10 mouse cellular contexts compared by ENCODE assay signal in genomic region chr1:189364188-189364587, GRCm38 (mm10). TPM values are rescaled to one million over a fixed set of nuclear protein-coding genes. Genes with fewer than 3 reads are reported as not detected.
DNase-seq lines count a peak whose midpoint lies in the region.
"Had no signal": no experiment of that assay in that cellular context is flagged by ENCODE, and none has a peak within 500 bp of the region (broad histone marks: within the 10 kb centered on the region; RNA-seq: fewer than 3 reads in every experiment).

No protein-coding gene starts in this region.

- intact Hi-C loops in heart, postnatal 36 days (cut with DNase I), result no loop called here

- peak; percentile 24 for DNase-seq in heart, adult 11 months
- DNase-seq in heart, postnatal 36 days, result no peak
- DNase-seq in urinary bladder, postnatal 14 days (ENCODE audit: low spot score), result peak; percentile 12
- no peak for DNase-seq in urinary bladder, postnatal 36 days (ENCODE audit: low spot score in 2 of 2)
- peak; percentile 71 for DNase-seq in lung, postnatal 25 days (ENCODE audit: low spot score)
- DNase-seq in ovary, postnatal 36 days (ENCODE audit: low spot score), result no peak
- no peak for DNase-seq in neural tube, embryonic 10.5 days (ENCODE audit: extremely low spot score, low spot score)
- DNase-seq: adrenal gland, postnatal 36 days; cerebellum, adult 9-10 months; thymus, postnatal 14 days had no signal

RNA-seq across cellular contexts. Expression of gene Kcnk2, which starts 37.9 kb away (rescaled TPM):
- 1 to 10 TPM; 1.7 to 2.6 TPM for total RNA-seq in heart, postnatal 36 days (2021)

Comparison
In these comparisons a context has a peak if more than half of its experiments do, and no peak if none do; other contexts are left out.
1. DNase-seq: peak in heart, adult 11 months (single experiment), urinary bladder, postnatal 14 days (single experiment) and lung, postnatal 25 days (single experiment); none in heart, postnatal 36 days (0 of 2), urinary bladder, postnatal 36 days (0 of 2), ovary, postnatal 36 days (single experiment) and neural tube, embryonic 10.5 days (single experiment).